Mouse (Mus musculus) adrenal gland, adult (tissue): ENCODE results near the gene Timm8b.
"Not testable (repeated sequence)": the region's sequence is repeated elsewhere in the genome, so short reads cannot be mapped to it uniquely, and the experiment has no call there.

ENCODE experiments used
- DNase-seq, 2 experiments: peaks; one replicate each; pipeline ENCODE4 v3.0.0; 2022 to 2023; ENCODE audit warnings: low spot score in 1 of 2; ENCODE audit not compliant: inconsistent age in 2 of 2

Gene Timm8b

DNA sequence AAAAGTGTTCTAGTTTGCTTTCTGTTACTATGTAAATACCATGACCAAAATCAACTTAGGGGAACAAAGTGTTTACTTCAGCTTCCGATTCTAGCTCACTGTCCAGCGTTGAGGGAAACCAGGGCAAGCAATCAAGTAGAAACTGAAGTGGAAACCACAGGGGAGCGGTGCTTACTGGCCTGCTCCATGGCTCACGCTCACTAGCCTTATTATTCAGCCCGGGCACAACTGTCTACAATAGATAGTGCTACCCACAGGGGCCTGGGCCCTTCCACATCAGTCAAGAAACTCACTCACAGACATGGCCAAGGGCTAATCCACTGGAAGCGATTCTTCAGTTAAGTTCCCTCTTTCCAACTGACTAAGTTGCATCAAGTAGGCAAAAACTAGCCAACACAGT lies 2.2 kb upstream of the Timm8b start:
- DNase-seq: no peak

DNA sequence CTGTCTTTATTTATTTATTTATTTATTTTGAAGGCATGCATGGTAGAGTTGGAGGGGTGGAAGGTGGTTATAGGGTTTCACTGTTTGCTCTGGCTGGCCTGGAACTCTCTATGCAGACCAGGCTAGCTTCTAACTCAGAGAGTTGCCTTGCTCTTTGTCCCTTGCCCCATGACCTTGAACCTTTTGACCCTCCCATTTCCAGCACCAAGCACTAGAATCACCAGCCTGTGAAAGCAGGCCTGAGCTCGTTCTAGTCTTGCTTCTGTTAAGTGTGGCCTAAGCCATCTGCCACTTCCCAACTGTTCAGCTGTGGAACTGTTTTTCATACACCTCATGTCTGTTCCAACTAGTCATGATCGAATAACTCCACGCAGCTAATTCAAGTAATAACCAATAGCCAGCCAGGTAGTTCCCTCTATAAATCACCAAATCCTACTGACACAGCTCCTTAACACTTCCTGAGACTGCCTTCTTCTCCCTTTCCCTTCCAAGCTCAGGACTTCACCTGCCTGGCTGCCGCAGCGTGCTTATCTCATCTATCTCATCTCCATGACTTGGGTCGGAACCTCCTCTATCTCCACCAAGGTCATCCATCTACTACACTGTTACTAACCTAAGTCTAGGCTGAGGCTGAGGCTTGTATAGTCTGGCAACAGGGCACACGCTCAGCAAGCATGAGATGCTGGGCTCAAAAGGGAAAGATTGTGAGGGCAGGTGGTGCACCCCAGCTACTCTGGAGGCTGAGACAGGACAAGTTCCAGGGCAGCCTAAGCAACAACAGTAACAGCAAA lies 1.5 kb upstream of the Timm8b start:
- peak in 1 of 2 experiments; percentile 51 for DNase-seq

DNA sequence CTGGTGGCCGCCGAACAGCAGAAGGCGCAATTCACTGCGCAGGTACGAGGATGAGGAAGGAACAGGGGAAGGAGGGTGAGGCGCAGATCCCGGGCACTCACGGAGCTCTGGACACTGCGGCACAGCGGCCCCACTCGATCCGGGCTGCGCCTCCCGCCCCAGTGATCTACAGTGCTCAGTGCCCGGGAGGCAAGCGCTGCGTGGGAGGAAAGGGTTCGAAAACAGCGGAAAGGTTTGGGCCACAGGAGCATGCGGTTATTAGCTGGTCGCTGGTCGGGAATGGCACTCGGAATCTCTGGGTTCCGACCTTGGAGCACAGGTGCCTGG lies 251 bp downstream of the Timm8b start:
- no peak for DNase-seq

DNA sequence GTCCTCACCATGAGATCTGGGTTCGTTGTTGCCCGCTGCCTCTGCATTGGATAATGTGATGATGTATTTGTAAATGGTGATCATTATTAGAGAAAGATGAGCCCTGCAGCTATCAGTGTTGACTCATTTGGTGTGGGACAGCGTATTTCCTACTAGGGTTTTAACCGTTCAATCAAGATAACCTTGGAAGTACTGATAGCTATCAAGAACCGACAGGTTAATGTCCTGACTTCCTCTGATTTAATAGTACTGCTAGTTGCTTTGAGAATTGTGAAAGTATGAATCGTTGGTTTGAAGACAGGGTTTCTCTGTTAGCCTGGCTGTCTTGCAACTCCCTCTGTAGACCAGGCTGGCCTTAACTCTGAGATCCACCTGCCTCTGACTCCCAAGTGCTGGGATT lies 628 bp downstream of the Timm8b start:
- no peak for DNase-seq

DNA sequence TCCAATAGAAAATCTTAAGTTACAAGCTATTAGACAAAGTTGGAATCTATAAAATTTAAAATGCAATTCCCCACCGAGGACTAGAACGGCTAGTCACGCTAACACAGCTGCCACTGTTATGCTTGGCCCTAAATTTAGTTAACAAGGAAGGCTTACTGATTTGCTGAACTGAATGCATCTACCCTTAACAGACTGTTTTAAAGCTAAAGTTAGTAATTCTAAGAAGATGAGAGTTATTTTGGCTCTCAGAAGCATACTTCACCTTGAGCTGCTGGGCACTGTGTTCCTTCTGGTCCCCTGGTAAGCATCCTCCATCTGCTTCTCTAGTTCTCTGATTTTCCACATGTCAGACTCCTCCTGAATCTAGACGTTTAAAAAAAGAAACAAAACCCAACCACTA lies 8.4 kb downstream of the Timm8b start:
- DNase-seq: no peak

DNA sequence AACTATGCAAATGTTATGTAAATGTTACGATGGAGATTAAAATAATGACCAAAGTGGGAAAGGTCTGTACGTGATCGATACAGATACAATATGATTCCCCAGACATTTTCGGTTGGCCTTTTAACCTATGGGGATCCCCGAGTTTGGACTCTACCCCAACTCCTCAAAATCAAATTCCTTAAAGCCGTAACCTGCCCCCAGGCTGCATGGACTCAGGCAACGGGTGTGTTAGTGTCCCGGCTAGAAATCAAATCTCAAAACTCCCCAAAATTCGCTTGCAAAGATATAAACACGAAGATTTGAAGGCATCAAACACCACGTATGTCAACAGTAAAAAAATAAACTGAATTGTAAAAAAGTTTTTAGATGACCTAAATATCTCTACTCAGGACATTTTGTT lies 12.5 kb downstream of the Timm8b start:
- DNase-seq: no peak

DNA sequence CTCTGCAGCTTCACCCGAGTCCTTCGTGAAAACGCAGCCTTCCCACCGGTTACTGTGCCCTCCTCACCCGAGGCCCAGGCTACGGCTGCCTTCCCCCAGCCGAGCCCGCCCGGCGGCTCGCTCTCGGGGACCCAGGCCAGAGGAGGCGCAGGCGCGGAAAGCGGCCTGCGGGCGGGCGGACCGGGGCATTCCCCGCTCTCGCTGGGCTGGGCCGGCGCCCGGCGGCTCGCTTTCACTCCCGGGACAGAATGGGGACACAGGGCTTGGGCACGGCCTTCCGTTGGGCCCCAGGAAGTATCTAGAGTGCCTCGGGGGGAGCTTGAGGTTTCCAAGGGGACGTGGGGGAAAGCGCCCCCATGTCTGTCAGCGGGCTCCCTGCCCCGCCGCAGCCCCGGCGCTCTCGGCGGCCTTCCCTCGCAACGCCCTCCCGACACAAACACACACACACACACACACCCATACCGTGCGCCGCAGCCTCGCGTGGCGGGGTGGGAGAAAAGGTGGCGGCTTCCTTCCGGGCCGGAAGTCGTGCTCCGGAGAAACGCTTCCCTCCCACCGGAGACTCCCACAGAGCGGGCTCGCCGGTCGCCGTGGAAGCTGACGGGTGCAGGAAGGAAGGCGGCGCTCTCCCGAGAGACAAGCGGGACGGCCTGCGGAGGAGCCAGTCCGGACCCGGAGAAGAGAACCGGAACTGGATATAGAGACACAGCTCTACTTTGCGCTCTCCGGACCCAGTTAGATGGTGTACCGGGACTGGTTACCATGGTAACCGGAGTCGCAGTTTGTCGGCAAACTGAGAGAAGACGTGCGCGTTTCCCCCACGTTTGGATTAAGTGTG lies 13.3 kb downstream of the Timm8b start, which contains the start of the genes Pih1d2 and Nkapd1:
TSS of gene Pih1d2 (plus strand) at position 556 of the 838 bp plus-strand sequence.
TSS of gene Nkapd1 (minus strand) at position 699 of the 838 bp plus-strand sequence.
- peak; percentile 91 to 98 for DNase-seq

DNA sequence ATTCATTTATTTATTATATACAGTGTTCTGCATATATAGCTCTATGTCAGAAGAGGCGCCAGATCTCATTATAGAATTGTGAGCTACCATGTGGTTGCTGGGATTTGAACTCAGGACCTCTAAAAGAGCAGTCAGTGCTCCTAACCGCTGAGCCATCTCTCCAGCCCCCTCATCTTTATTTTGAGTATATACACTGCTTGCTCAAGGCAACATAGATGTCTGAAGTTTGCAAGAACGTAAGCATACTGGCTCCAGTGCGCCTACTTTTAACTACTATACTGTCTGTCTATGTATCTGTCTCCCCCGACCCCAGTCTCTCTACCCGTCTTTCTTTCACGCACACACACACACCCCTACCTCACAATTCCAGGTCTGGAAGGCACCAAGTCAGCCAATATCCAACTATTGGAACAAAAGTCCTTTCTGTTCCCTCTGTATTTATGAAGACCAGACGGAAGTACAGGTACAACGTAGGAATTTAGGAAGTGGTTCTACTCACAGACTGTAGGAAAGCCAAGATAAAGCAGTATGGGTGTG lies 14.2 kb downstream of the Timm8b start:
- DNase-seq: no peak

DNA sequence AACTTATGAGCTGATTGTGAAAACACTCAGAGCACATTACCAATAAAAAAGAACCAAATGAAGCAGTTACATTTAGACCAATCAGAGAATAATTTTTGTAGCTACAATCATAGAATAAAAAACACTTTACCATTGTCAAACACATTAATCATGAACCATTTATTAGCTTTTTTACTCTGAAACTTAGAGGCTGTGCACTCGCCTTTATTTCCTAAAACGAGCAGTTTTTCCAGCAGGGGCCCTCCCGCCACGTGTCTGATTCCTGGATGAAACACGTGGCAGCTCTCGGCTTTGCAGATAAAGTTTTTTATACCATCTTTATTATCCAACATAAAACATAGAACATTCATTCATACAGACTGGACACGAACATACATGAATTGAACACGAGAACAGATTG lies 27.2 kb downstream of the Timm8b start:
- not testable (repeated sequence) for DNase-seq

DNA sequence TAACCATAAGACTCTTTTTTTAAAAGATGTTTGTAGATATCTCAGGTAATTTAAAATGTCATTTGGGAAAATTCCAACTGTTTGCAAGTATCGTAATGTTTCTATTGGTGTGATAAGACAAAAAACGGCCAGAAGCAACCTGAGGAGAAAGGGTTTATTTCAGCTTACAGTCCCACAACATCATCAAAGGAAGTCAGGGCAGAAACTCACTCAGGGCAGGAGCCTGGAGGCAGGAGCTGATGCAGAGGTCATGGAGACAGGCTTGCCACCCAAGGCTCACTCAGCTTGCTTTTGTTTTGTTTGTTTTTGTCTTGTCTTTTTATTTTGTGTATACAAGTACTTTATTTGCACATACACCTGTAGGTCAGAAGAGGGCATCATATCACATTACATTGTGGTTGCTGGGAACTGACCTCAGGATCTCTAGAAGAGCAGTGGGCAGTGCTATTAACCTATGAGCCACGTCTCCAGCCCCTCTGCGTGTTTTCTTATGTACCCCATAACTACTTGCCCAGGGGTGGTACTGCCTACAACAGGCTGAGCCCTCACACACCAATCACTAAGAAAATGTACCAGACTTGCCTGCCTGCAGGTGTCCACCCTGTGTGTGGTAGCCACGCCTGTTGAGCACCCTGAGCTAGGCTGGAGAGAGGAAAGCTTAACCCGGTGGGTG lies 28.4 kb downstream of the Timm8b start:
- no peak for DNase-seq

DNA sequence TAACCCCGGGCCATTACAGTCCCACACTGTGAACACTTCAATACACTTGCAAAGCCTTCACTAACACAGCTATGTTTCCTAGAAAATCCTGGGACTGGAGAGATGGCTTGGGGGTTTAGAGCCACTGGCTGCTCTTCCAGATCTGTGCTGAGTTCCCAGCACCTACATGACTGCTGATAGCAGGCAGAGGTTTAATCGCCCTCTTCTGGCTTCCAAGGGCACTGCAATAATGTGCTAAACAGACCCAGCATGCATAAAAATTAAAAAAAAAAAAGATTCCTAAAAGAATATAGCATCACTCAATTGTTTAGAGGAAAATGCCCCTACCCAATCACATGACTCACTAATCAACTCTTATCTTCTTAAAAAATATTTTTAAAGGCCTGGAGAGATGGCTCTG lies 29.3 kb downstream of the Timm8b start:
- no peak for DNase-seq

DNA sequence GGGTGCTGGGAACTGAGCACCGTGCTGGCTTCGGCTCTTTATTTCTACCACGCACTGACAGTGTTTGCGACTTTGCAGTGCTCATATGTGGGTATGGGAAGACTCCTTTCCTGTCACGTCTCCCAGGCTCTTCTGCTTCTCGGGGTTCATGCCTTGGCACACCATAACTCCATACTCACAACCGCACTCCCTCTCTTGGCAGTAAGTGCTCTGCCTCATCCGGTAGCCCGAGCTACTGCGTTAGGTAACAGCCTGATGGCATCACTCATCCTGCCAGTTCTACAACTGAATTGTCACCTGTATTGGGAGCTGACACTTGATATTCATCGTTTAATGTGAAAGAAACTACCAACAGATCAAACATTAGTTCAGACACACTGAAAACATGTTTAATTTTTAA lies 30.6 kb downstream of the Timm8b start:
- DNase-seq: no peak

DNA sequence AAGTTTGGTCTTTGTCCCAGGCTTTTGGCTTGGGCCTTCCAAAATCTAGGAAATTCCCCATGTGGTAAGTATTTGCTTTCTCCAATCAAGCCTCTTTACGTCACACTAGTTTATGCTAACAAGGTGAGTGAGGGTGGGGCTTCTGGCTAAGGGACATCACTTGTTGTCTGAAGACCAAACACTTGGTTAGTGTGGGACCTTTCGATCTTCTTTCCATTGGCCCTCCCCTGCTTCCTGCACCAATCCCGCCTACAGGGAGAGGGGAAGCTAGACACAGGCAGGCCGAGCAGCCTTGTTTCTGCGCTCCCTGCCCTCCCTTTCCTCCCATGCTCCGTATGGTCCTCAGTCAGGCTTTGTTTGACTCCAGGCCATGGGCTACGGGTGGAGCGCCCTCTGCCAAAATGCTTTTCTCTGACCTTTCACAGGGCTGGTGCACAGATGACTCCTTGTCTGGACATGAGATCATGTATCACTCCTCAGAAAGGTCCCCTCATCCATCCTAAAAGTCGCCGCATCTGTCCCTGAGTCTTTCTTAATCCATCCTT lies 43.2 kb downstream of the Timm8b start:
- no peak for DNase-seq

DNA sequence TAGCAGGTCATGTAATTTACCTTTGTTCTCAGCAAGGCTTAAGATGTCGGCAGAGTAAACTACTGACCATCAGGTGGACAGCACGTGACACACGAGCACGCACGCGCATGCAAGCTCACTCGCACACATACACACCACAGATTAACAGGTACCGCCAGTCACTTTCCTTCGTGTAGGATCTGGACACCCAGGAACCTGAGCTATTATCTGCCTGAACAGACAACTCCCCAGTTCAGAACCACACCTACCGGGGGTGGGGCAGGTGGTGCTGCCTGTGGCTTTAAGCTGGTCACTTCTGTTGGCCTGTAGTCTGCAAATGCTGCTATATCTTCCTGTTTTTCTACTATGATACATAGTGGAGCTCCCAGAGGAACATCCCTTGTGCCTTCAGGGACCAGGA lies 46.8 kb downstream of the Timm8b start:
- no peak for DNase-seq
